Mouse (Mus musculus) limb, embryonic 13.5 days (tissue): Measurements from ENCODE around the gene 1110051M20Rik. TPM values are rescaled to one million over a fixed set of nuclear protein-coding genes. Genes with fewer than 3 reads are reported as not detected.
A peak's percentile ranks its signal among the peaks of the same experiment; 100 is the strongest.
"Not testable (repeated sequence)": the region's sequence is repeated elsewhere in the genome, so short reads cannot be mapped to it uniquely, and the experiment has no call there.

ENCODE experiments used
- ATAC-seq: fragments of 200-750 bp; cut with Nextera tagmentation; 2 replicates; pipeline ENCODE4 v1.8.0; 2017; ENCODE audit warnings: low read depth, moderate number of reproducible peaks, moderate TSS enrichment; ENCODE audit not compliant: low FRiP score
- H3K27ac ChIP-seq: fragments of 300-500 bp; sonication (generic); 2 replicates; pipeline ENCODE4 v1.5.1; 2015; ENCODE audit warnings: inconsistent platforms, mild to moderate bottlenecking, moderate library complexity
- H3K27me3 ChIP-seq: fragments of 300-500 bp; sonication (generic); 2 replicates; pipeline ENCODE4 v1.6.1; 2015; ENCODE audit warnings: mild to moderate bottlenecking, inconsistent platforms
- H3K36me3 ChIP-seq: fragments of 300-500 bp; sonication (generic); 2 replicates; pipeline ENCODE4 v1.6.1; 2015; ENCODE audit warnings: inconsistent platforms, mild to moderate bottlenecking, moderate library complexity
- H3K4me1 ChIP-seq: fragments of 300-500 bp; sonication (generic); 2 replicates; pipeline ENCODE4 v1.6.1; 2015; ENCODE audit warnings: inconsistent platforms
- H3K4me2 ChIP-seq: fragments of 300-500 bp; sonication (generic); replicated peaks from 2 replicates; pipeline ENCODE4 v1.6.1; 2015; ENCODE audit warnings: inconsistent platforms, mild to moderate bottlenecking, moderate library complexity
- H3K4me3 ChIP-seq: fragments of 300-500 bp; sonication (generic); 2 replicates; pipeline ENCODE4 v1.5.1; 2015; ENCODE audit warnings: moderate library complexity, mild to moderate bottlenecking, inconsistent platforms
- H3K9ac ChIP-seq: fragments of 300-500 bp; sonication (generic); 2 replicates; pipeline ENCODE4 v1.6.1; 2015; ENCODE audit warnings: mild to moderate bottlenecking, inconsistent platforms
- H3K9me3 ChIP-seq: fragments of 300-500 bp; sonication (generic); 2 replicates; pipeline ENCODE4 v1.6.1; 2016; ENCODE audit warnings: inconsistent platforms
- WGBS: fragments of 180-500 bp; shearing (Covaris S2); methylation state at CpG from one replicate; pipeline ENCODE4 v1.1.7; 2015; 5-methylcytosine and 5-hydroxymethylcytosine counted together
- microRNA-seq: library from miRNA; unstranded; fragments of <30 nt; microRNA quantifications from one replicate; pipeline ENCODE4, GENCODE M21; 2016
- polyA plus RNA-seq: library from polyadenylated mRNA; unstranded; fragments of >200 nt; fragmentation: Nextera tagmentation; extraction: Ambion mirVana; gene quantifications from 2 replicates; pipeline ENCODE4 v1.2.1, GENCODE M21; 2015

The 1110051M20Rik gene
- polyA plus RNA-seq, 1 experiment from 2014 or later = 79.4 TPM

- Histone ChIP-seq H3K4me1 (no peaks in the 10 kb centered on the region), H3K4me3 (no peak overlapping the region), H3K9ac (no peak overlapping the region), H3K27ac (no peak overlapping the region), H3K36me3 (no peaks in the 10 kb centered on the region), H3K4me2 (no peak overlapping the region), H3K27me3 (no peaks in the 10 kb centered on the region), H3K9me3 (no peaks in the 10 kb centered on the region)
- WGBS = 68% methylated on average over 3 of the region's 3 CpGs
- no peak for ATAC-seq
These were observed 201.1 kb downstream of the 1110051M20Rik start for GRCm38 (mm10) chr2:91243416-91243815.

- no peaks in the 10 kb centered on the region for H3K9me3 ChIP-seq
- no peaks in the 10 kb centered on the region for H3K36me3 ChIP-seq
- no peaks in the 10 kb centered on the region for H3K27me3 ChIP-seq
- no peak for ATAC-seq
- H3K9ac ChIP-seq = no peak overlapping the region
- 75% methylated on average over 5 of the region's 5 CpGs for WGBS
- no peak overlapping the region for H3K4me3 ChIP-seq
- no peak overlapping the region for H3K4me2 ChIP-seq
- no peaks in the 10 kb centered on the region for H3K4me1 ChIP-seq
- H3K27ac ChIP-seq = no peak overlapping the region
These were observed 202.0 kb downstream of the 1110051M20Rik start for GRCm38 (mm10) chr2:91242547-91242946.

DNA sequence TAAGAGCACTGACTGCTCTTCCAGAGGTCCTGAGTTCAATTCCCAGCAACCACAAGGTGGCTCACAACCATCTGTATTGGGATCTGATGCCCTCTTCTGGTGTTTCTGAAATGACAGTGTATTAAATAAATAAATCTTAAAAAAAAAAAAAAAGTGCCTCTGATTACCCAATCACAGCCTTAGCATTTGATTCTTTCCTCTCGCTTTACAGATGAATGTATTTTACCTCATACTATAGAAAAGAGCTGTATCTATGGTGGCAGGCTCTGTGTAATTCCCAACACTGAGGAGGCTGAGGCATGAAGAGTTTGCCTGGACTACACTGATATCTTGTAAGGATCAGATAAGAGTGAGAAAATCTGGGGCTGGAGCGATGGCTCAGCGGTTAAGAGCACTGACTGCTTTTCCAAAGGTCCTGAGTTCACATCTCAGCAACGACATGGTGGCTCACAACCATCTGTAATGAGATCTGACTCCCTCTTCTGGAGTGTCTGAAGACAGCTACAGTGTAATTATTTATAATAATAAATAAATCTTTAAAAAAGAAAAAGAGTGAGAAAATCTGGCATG is 206.9 kb downstream of the 1110051M20Rik start:
- Histone ChIP-seq H3K4me3 (peak overlapping the region; percentile 61), H3K4me2 (peak overlapping the region; percentile 77), H3K36me3 (peaks cover 12% of the 10 kb centered on the region), H3K27ac (peak overlapping the region; percentile 91)
- not testable (repeated sequence) for H3K27me3 ChIP-seq, H3K4me1 ChIP-seq, H3K9ac ChIP-seq, H3K9me3 ChIP-seq
- 25% methylated on average over 4 of the region's 4 CpGs for WGBS
- peak; percentile 43; the same call in 1 of the 2 replicates for ATAC-seq

- Histone ChIP-seq H3K9ac (peak within 1 kb of the TSS; percentile 78), H3K4me2 (peak within 1 kb of the TSS; percentile 77), H3K4me1 (no peaks in the 10 kb centered on the region; the same call in 1 of the 2 replicates), H3K9me3 (no peaks in the 10 kb centered on the region), H3K27ac (peak within 1 kb of the TSS; percentile 91), H3K36me3 (peaks cover 12% of the 10 kb centered on the region), H3K4me3 (peak within 1 kb of the TSS; percentile 61), H3K27me3 (no peaks in the 10 kb centered on the region)
- peak; percentile 99 for ATAC-seq
- WGBS = under 1% methylated on average over 48 of the region's 48 CpGs
These were observed 207.6 kb downstream of the 1110051M20Rik start, which contains the start of gene Ddb2 for GRCm38 (mm10) chr2:91236601-91237510. Gene Ddb2 (minus strand): TSS chr2:91236982.

- H3K4me2 ChIP-seq = no peak overlapping the region
- H3K27me3 ChIP-seq = no peaks in the 10 kb centered on the region
- whole genome bisulfite sequencing = 69% methylated on average over 2 of the region's 2 CpGs
- ATAC-seq = no peak
- H3K36me3 ChIP-seq = peaks cover 27% of the 10 kb centered on the region
- H3K9ac ChIP-seq = no peak overlapping the region
- H3K9me3 ChIP-seq = no peaks in the 10 kb centered on the region
- no peak overlapping the region for H3K4me3 ChIP-seq
- no peaks in the 10 kb centered on the region for H3K4me1 ChIP-seq
- H3K27ac ChIP-seq = no peak overlapping the region
These were observed 214.8 kb downstream of the 1110051M20Rik start for GRCm38 (mm10) chr2:91229735-91230134.

Small RNA genes lying within 50 kb of the gene (microRNA-seq; reads per million reads assigned to microRNA genes)
- gene Gm22071 = not detected

Other genes starting within 250 kb of the 1110051M20Rik start
- gene Nr1h3, start 241.9 kb downstream of the 1110051M20Rik start, polyA plus RNA-seq = 1.7 TPM in 2 replicates
- gene Acp2, start 241.8 kb downstream of the 1110051M20Rik start, polyA plus RNA-seq = 30.2 and 34.6 TPM in 2 replicates
- gene Ddb2, start 207.7 kb downstream of the 1110051M20Rik start, polyA plus RNA-seq = 23.6 and 26.7 TPM in 2 replicates
- 44.8 and 47.4 TPM in 2 replicates for gene Pacsin3, start 188.8 kb downstream of the 1110051M20Rik start, polyA plus RNA-seq
- gene Arfgap2, start 179.7 kb downstream of the 1110051M20Rik start, polyA plus RNA-seq = 89.0 and 91.6 TPM in 2 replicates
- gene Lrp4, start 12.8 kb upstream of the 1110051M20Rik start, polyA plus RNA-seq = 8.2 and 9.0 TPM in 2 replicates
- gene Ckap5, start 82.1 kb upstream of the 1110051M20Rik start, polyA plus RNA-seq = 106 TPM in 2 replicates
- 1.1 and 1.8 TPM in 2 replicates for gene F2, start 191.7 kb upstream of the 1110051M20Rik start, polyA plus RNA-seq
- gene Zfp408, start 205.1 kb upstream of the 1110051M20Rik start, polyA plus RNA-seq = 15.6 and 16.1 TPM in 2 replicates
- gene Arhgap1, start 205.2 kb upstream of the 1110051M20Rik start, polyA plus RNA-seq = 104 and 111 TPM in 2 replicates